Mouse (Mus musculus) C2C12 (cell line): ENCODE measurements around the gene Nacc2.

Experiments
- CEBPB ChIP-seq: IDR thresholded peaks from one replicate; pipeline ENCODE4 v1.6.1; 2011; ENCODE audit warnings: low read depth, mild to moderate bottlenecking, control low read depth, moderate library complexity
- CTCF ChIP-seq: IDR thresholded peaks from one replicate; pipeline ENCODE4 v1.5.1; 2011; ENCODE audit not compliant: control insufficient read depth, insufficient read depth, insufficient read length
- MAX ChIP-seq: IDR thresholded peaks from one replicate; pipeline ENCODE4 v1.6.1; 2011; ENCODE audit warnings: mild to moderate bottlenecking, control low read depth
- MYOD1 ChIP-seq: IDR thresholded peaks from one replicate; pipeline ENCODE4 v1.6.1; 2011; ENCODE audit warnings: low read depth; ENCODE audit not compliant: control insufficient read depth, insufficient read length
- USF1 ChIP-seq: IDR thresholded peaks from one replicate; pipeline ENCODE4 v1.6.1; 2011; ENCODE audit warnings: low read depth, mild to moderate bottlenecking, control low read depth, moderate library complexity

DNA sequence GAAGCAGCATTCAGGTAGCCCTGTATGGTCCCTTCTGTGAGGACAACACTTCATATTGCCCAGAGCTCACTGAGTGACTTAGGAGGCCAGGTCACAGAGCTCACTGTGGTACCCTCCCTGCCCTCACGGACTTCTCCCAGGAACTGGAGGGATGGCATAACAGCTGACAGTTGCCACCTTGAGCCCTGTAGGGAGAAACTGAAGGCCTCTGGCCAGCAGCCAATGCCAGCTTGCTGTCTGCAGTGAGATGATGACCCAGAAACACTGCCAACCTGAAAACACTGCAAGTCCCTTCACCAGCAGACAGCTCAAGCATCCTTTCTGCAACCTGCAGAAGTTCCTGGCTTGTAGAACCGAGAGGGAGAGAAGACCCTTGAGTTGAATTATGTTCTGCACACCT, 20.5 kb upstream of the Nacc2 start:
- no peak for TF ChIP-seq CTCF
- TF ChIP-seq CEBPB, result no peak
- no peak for TF ChIP-seq USF1
- TF ChIP-seq MAX, result no peak
- TF ChIP-seq MYOD1, result no peak
